Mouse (Mus musculus) limb, embryonic 14.5 days (tissue): Measurements from ENCODE around the gene Xkr7. TPM values are rescaled to one million over a fixed set of nuclear protein-coding genes. Genes with fewer than 3 reads are reported as not detected.

Source experiments
- ATAC-seq: fragments of 200-750 bp; cut with Nextera tagmentation; 2 replicates; pipeline ENCODE4 v1.8.0; 2017; ENCODE audit warnings: low read depth, moderate number of reproducible peaks, moderate TSS enrichment; ENCODE audit not compliant: low FRiP score
- DNase-seq: peaks from one replicate; pipeline ENCODE4 v3.0.0-alpha.2; 2015; ENCODE audit warnings: low spot score
- H3K27ac ChIP-seq: fragments of 300-500 bp; sonication (generic); replicated peaks from 2 replicates; pipeline ENCODE4 v1.5.1; 2014; ENCODE audit warnings: low read depth, mild to moderate bottlenecking, low read length, moderate library complexity, mixed read lengths
- H3K27me3 ChIP-seq: fragments of 300-500 bp; sonication (generic); 2 replicates; pipeline ENCODE4 v1.6.1; 2014; ENCODE audit warnings: low read length, mixed read lengths; ENCODE audit not compliant: control insufficient read depth, insufficient read depth
- H3K36me3 ChIP-seq: fragments of 300-500 bp; sonication (generic); 2 replicates; pipeline ENCODE4 v1.6.1; 2014; ENCODE audit warnings: mild to moderate bottlenecking, low read length, moderate library complexity, mixed read lengths; ENCODE audit not compliant: control insufficient read depth, insufficient read depth
- H3K4me1 ChIP-seq: fragments of 300-500 bp; sonication (generic); 2 replicates; pipeline ENCODE4 v1.6.1; 2014; ENCODE audit warnings: antibody characterized with exemption, low read length, mixed read lengths; ENCODE audit not compliant: control insufficient read depth, insufficient read depth
- H3K4me2 ChIP-seq: fragments of 300-500 bp; sonication (generic); replicated peaks from 2 replicates; pipeline ENCODE4 v1.6.1; 2014; ENCODE audit warnings: low read depth, mild to moderate bottlenecking, low read length, moderate library complexity; ENCODE audit not compliant: severe bottlenecking
- H3K4me3 ChIP-seq: fragments of 300-500 bp; sonication (generic); replicated peaks from 2 replicates; pipeline ENCODE4 v1.5.1; 2014; ENCODE audit warnings: low read length
- H3K9ac ChIP-seq: fragments of 300-500 bp; sonication (generic); 2 replicates; pipeline ENCODE4 v1.6.1; 2014; ENCODE audit warnings: mild to moderate bottlenecking, low read depth, low read length, moderate library complexity; ENCODE audit not compliant: severe bottlenecking
- H3K9me3 ChIP-seq: fragments of 300-500 bp; sonication (generic); 2 replicates; pipeline ENCODE4 v1.6.1; 2016; ENCODE audit warnings: low read length; ENCODE audit not compliant: control insufficient read depth
- POLR2A ChIP-seq: fragments of 200-500 bp; IDR thresholded peaks from 2 replicates; pipeline ENCODE4 v1.8.0; 2012; ENCODE audit warnings: inconsistent platforms, mild to moderate bottlenecking, moderate library complexity, borderline replicate concordance; ENCODE audit not compliant: insufficient read depth, insufficient read length; ENCODE audit errors: extremely low read depth
- WGBS: fragments of 180-500 bp; shearing (Covaris S2); extraction: QIAGEN DNeasy Blood & Tissue Kit; methylation state at CpG from one replicate; pipeline ENCODE4 v1.1.7; 2014; 5-methylcytosine and 5-hydroxymethylcytosine counted together
- polyA plus RNA-seq, 2 experiments: library from polyadenylated mRNA; depleted of rRNA in 1 of 2; stranded (reverse) in 1 of 2; unstranded in 1 of 2; fragments of >200 nt; fragmentation: Nextera tagmentation in 1 of 2; extraction: Ambion mirVana in 1 of 2; gene quantifications; 2 replicates each; pipeline versions ENCODE4 v1.2.1 to v1.2.3; 2012 to 2014

Xkr7 gene
- polyA plus RNA-seq, 2 experiments, result 0.03 TPM; not detected in 1

GRCm38 (mm10) chr2:153026052-153026451 is 5.6 kb upstream of the Xkr7 start:
- Histone ChIP-seq H3K4me1 (no peaks in the 10 kb centered on the region), H3K9me3 (no peaks in the 10 kb centered on the region), H3K4me3 (no peak overlapping the region), H3K9ac (no peak overlapping the region), H3K27me3 (peaks cover 17% of the 10 kb centered on the region), H3K36me3 (no peaks in the 10 kb centered on the region), H3K4me2 (no peak overlapping the region), H3K27ac (no peak overlapping the region)
- ATAC-seq, result no peak
- no peak for DNase-seq
- TF ChIP-seq POLR2A, result no peak
- WGBS, result 76% methylated on average over 7 of the region's 7 CpGs

- no peak overlapping the region for H3K27ac ChIP-seq
- no peaks in the 10 kb centered on the region for H3K9me3 ChIP-seq
- H3K36me3 ChIP-seq, result no peaks in the 10 kb centered on the region
- H3K9ac ChIP-seq, result no peak overlapping the region
- no peak for ATAC-seq
- no peak for DNase-seq
- no peak for TF ChIP-seq POLR2A
- H3K27me3 ChIP-seq, result peaks cover 32% of the 10 kb centered on the region
- no peak overlapping the region for H3K4me3 ChIP-seq
- H3K4me2 ChIP-seq, result no peak overlapping the region
- peaks cover 6% of the 10 kb centered on the region; the same call in 1 of the 2 replicates for H3K4me1 ChIP-seq
- 47% methylated on average over 4 of the region's 4 CpGs for WGBS
Measured at GRCm38 (mm10) chr2:153027501-153027900, 4.2 kb upstream of the Xkr7 start.

- ATAC-seq, result no peak
- H3K4me2 ChIP-seq, result no peak overlapping the region
- no peaks in the 10 kb centered on the region for H3K9me3 ChIP-seq
- no peaks in the 10 kb centered on the region for H3K36me3 ChIP-seq
- peaks cover 49% of the 10 kb centered on the region for H3K27me3 ChIP-seq
- H3K9ac ChIP-seq, result no peak overlapping the region
- TF ChIP-seq POLR2A, result no peak
- no peak overlapping the region for H3K4me3 ChIP-seq
- WGBS, result 16% methylated on average over 4 of the region's 4 CpGs
- peaks cover 6% of the 10 kb centered on the region; the same call in 1 of the 2 replicates for H3K4me1 ChIP-seq
- H3K27ac ChIP-seq, result no peak overlapping the region
- DNase-seq, result no peak
Measured at GRCm38 (mm10) chr2:153030422-153030821, 1.2 kb upstream of the Xkr7 start.

GRCm38 (mm10) chr2:153032083-153032842 is 611 bp downstream of the Xkr7 start:
- peak overlapping the region; percentile 79 for H3K4me2 ChIP-seq
- peak; percentile 74 for DNase-seq
- H3K9ac ChIP-seq, result no peak overlapping the region
- TF ChIP-seq POLR2A, result no peak
- H3K4me1 ChIP-seq, result peaks cover 6% of the 10 kb centered on the region; the same call in 1 of the 2 replicates
- peak overlapping the region; percentile 39 for H3K4me3 ChIP-seq
- no peaks in the 10 kb centered on the region for H3K9me3 ChIP-seq
- H3K27me3 ChIP-seq, result peaks cover 49% of the 10 kb centered on the region
- ATAC-seq, result peak; percentile 60; the same call in 1 of the 2 replicates
- no peak overlapping the region for H3K27ac ChIP-seq
- 2% methylated on average over 35 of the region's 58 CpGs for WGBS
- H3K36me3 ChIP-seq, result no peaks in the 10 kb centered on the region

GRCm38 (mm10) chr2:153032973-153033372 is 1.3 kb downstream of the Xkr7 start:
- no peak overlapping the region for H3K4me3 ChIP-seq
- WGBS, result 11% methylated on average over 4 of the region's 4 CpGs
- no peak for DNase-seq
- H3K27ac ChIP-seq, result no peak overlapping the region
- no peak overlapping the region for H3K4me2 ChIP-seq
- no peak for TF ChIP-seq POLR2A
- H3K9ac ChIP-seq, result no peak overlapping the region
- no peaks in the 10 kb centered on the region for H3K36me3 ChIP-seq
- H3K27me3 ChIP-seq, result peaks cover 49% of the 10 kb centered on the region
- peaks cover 6% of the 10 kb centered on the region; the same call in 1 of the 2 replicates for H3K4me1 ChIP-seq
- no peaks in the 10 kb centered on the region for H3K9me3 ChIP-seq
- ATAC-seq, result no peak
